Mouse (Mus musculus): ENCODE results near the gene Bend3.

GRCm38 (mm10) chr10:43519977-43520376 lies 41.3 kb downstream of the Bend3 start:
- TF ChIP-seq CTCF (IDR thresholded peaks at IDR 0.05; ENCODE audit: extremely low read depth, insufficient read depth, low read length) (no peak), POLR2A (IDR thresholded peaks at IDR 0.05; ENCODE audit: extremely low read depth, insufficient read depth, low read length) (no peak)

Data from cortical plate, adult 2 months (tissue).